Mouse (Mus musculus) thymus, postnatal 36 days (tissue): ENCODE data around the gene Gm20388.

ENCODE experiments used
- DNase-seq, 2 experiments: peaks; one replicate each; pipeline ENCODE4 v3.0.0; 2022; ENCODE audit warnings: mixed read lengths in 2 of 2

Gene Gm20388

GRCm38 (mm10) chr8:123725261-123725660 lies 3814.6 kb downstream of the Gm20388 start:
- DNase-seq: no peak

GRCm38 (mm10) chr8:123726759-123727158 lies 3816.1 kb downstream of the Gm20388 start:
- no peak for DNase-seq

- no peak for DNase-seq
Measured at GRCm38 (mm10) chr8:123729055-123729785, 3818.6 kb downstream of the Gm20388 start.

GRCm38 (mm10) chr8:123729786-123730411 lies 3819.3 kb downstream of the Gm20388 start:
- no peak for DNase-seq

- DNase-seq: no peak
Measured at GRCm38 (mm10) chr8:123732332-123732731, 3821.7 kb downstream of the Gm20388 start.

- no peak for DNase-seq
Measured at GRCm38 (mm10) chr8:123734486-123734885, 3823.8 kb downstream of the Gm20388 start.

- no peak for DNase-seq
Measured at GRCm38 (mm10) chr8:123736974-123737373, 3826.3 kb downstream of the Gm20388 start.

- no peak for DNase-seq
Measured at GRCm38 (mm10) chr8:123740263-123740662, 3829.6 kb downstream of the Gm20388 start.

- DNase-seq: no peak
Measured at GRCm38 (mm10) chr8:123741232-123741631, 3830.6 kb downstream of the Gm20388 start.

GRCm38 (mm10) chr8:123746488-123746887 lies 3835.8 kb downstream of the Gm20388 start:
- no peak for DNase-seq

- DNase-seq: no peak
Measured at GRCm38 (mm10) chr8:123747772-123748171, 3837.1 kb downstream of the Gm20388 start.

- no peak for DNase-seq
Measured at GRCm38 (mm10) chr8:123750171-123750693, 3839.6 kb downstream of the Gm20388 start.

- DNase-seq: no peak
Measured at GRCm38 (mm10) chr8:123752773-123753468, 3842.3 kb downstream of the Gm20388 start.

- DNase-seq: no peak
Measured at GRCm38 (mm10) chr8:123753604-123754375, 3843.1 kb downstream of the Gm20388 start.

- DNase-seq: no peak
Measured at GRCm38 (mm10) chr8:123754538-123755431, 3844.1 kb downstream of the Gm20388 start.

GRCm38 (mm10) chr8:123756901-123757300 lies 3846.3 kb downstream of the Gm20388 start:
- no peak for DNase-seq

GRCm38 (mm10) chr8:123758935-123759334 lies 3848.3 kb downstream of the Gm20388 start:
- no peak for DNase-seq

- DNase-seq: no peak
Measured at GRCm38 (mm10) chr8:123759933-123760332, 3849.3 kb downstream of the Gm20388 start.

- no peak for DNase-seq
Measured at GRCm38 (mm10) chr8:123760579-123760978, 3849.9 kb downstream of the Gm20388 start.

GRCm38 (mm10) chr8:123761266-123761882 lies 3850.7 kb downstream of the Gm20388 start:
- no peak for DNase-seq

- DNase-seq: no peak
Measured at GRCm38 (mm10) chr8:123761883-123762270, 3851.2 kb downstream of the Gm20388 start.
